Mouse (Mus musculus): ENCODE data around the gene Anp32a. TPM values are rescaled to one million over a fixed set of nuclear protein-coding genes. Genes with fewer than 3 reads are reported as not detected.
A peak's percentile ranks its signal among the peaks of the same experiment; 100 is the strongest.

Anp32a gene
- polyA plus RNA-seq, 1 experiment from 2014 or later, result 298 TPM

DNA sequence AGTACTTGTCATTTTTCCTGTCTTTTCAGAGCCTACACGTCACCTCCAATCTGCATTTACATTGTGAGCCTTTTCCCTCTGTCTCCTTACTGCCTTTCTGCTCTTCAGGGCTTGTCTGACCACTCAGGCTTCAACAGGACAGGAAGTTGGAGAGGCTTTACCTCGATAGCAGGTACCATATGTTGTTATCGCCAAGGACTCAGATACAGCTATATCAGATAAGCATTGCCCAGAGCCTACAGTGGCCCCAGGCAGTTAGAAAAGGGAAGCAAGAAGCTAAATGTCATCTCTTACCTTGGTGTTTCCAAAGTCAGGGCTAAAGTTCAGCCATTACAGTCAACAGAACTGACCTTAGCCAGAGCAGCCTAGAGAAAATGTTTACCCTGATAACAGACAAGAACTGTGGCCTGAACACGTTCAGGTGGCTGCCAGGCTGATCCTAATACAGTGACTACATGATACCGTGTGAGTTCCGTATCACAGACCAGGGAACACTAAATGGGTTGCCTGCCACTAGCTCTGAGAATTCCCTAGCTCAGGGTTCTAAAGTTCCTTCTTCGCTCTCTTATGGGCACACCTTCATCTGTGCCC is 65.4 kb downstream of the Anp32a start:
- no peak overlapping the region for H3K4me3 ChIP-seq
- peaks cover 4% of the 10 kb centered on the region; the same call in 1 of the 2 replicates for H3K4me1 ChIP-seq
- H3K36me3 ChIP-seq, result no peaks in the 10 kb centered on the region
- H3K9me3 ChIP-seq (replicated peaks), result no peaks in the 10 kb centered on the region
- DNase-seq (ENCODE audit: low spot score), result no peak
- H3K27me3 ChIP-seq (ENCODE audit: low read depth, poor library complexity, severe bottlenecking), result no peaks in the 10 kb centered on the region
- no peak overlapping the region for H3K27ac ChIP-seq (replicated peaks)
- WGBS, result 90% methylated on average over 7 of the region's 7 CpGs

DNA sequence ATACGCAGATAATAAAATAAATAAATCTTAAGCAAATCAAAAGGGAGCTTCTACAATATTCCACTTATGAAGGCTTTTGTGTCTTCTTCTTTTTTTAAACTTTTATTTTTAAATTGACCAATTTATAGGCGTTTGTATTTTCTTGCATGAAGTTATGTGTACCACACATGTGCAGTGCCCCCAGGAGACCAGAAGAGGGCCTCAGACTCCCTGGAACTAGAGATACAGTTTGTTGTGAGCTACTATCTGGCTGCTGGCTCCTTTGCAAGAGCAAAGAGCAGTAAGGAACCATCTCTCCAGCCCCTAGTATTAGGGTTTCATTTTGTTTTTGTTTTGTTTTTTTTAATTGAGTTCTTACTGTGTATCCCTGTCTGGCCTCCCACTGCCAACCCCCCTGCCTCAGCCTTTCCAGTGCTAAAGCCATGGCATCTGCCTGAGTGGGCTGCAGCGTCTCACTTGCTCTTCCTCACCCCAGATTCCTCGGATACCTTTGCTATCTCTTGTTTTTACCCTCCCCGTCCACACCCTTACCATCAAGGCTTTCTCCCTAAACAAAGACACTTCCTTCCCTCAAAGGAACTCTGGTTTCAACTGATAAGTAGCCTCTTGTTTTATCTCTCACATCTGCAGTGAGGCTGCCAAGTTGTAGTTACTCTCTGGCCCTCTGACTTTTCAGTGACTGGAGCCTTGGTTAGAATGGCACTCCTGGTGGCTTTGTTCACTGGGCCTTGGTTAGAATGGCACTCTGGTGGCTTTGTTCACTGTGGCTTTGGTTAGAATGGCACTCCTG is 66.5 kb downstream of the Anp32a start:
- 80% methylated on average over 5 of the region's 5 CpGs for WGBS
- H3K36me3 ChIP-seq, result no peaks in the 10 kb centered on the region
- no peak overlapping the region for H3K4me3 ChIP-seq
- H3K27ac ChIP-seq (replicated peaks), result no peak overlapping the region
- no peaks in the 10 kb centered on the region for H3K4me1 ChIP-seq
- no peaks in the 10 kb centered on the region for H3K27me3 ChIP-seq (ENCODE audit: low read depth, poor library complexity, severe bottlenecking)
- no peaks in the 10 kb centered on the region for H3K9me3 ChIP-seq (replicated peaks)
- DNase-seq (ENCODE audit: low spot score), result no peak

DNA sequence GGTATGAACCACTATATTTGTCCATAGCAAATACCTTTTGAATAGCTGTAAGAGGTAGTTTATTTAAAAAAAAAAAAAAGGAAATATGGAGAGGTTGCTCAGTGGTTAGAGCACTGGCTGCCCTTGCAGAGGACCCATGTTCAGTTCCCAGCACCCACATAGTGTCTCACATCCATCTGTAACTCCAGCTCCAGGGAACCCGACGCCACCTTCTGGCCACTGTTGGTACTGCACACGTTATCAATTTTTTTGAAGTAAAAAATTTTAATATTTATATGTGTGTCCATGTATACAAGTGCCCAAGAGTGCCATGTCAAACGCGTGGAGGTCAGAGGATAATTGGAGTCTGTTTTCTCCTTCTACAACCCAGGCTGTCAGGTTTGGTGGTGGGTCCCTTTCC is 77.6 kb downstream of the Anp32a start:
- peaks cover 36% of the 10 kb centered on the region for H3K4me1 ChIP-seq
- H3K27ac ChIP-seq (replicated peaks), result no peak overlapping the region
- no peak for DNase-seq (ENCODE audit: low spot score)
- no peaks in the 10 kb centered on the region; the same call in 1 of the 2 replicates for H3K27me3 ChIP-seq (ENCODE audit: low read depth, poor library complexity, severe bottlenecking)
- peaks cover 8% of the 10 kb centered on the region for H3K36me3 ChIP-seq
- H3K9me3 ChIP-seq (replicated peaks), result no peaks in the 10 kb centered on the region; the same call in 1 of the 2 replicates
- H3K4me3 ChIP-seq, result no peak overlapping the region
- 60% methylated on average over 5 of the region's 5 CpGs for WGBS

DNA sequence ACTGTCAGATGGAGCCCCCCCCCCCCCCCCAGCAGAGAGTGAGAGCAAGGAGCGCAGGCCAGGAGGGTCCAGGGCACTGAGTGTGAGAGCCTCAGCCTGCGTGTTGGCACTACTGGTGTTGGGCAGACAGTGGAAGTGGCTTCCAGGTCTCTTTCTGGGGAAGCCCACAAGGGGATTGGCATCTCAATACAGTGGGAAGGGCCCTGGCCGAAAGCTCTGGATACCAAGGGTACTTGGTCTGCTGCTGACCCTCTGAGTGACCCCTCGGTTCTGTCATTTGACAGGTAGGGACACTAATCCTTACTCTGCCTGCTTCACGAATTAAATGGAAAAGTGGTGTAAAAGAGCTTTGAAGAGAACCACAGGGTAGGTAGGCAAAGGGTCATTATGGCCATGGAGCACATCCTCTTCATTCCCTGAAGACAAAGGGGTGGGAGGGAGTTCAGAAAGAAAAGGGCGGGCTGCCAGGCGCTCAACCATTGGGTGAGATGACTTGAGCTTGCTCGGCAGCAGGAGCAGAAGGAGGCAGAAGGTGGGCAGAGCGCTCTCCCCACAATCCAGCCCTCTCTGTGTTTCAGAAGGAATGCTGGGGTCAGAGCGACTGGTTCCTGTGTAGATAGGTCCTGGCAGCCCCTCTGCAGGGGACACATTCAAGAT is 79.3 kb downstream of the Anp32a start:
- peak overlapping the region; percentile 55 for H3K27ac ChIP-seq (replicated peaks)
- 32% methylated on average over 10 of the region's 10 CpGs for WGBS

DNA sequence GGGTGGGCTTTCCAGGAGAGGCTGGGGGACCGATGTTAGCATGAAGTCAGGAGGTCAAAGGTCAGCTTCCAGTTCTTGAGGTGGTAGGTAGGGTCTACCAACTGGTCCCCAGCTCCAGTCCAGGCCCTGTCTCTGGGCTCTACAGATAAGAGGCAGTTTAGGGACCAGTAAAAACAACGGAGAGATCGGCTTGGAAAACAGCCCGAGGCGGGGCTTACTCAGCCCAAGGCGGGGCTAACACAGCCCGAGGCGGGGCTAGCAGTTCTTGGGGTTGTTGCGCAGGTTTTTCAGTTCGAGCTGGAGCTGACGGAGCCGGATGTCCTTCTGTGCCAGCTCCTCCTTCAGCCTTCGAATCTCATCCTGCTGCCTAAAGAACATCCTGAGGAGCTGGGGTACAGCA is 79.9 kb downstream of the Anp32a start:
- Histone ChIP-seq H3K27ac (replicated peaks) (peak overlapping the region; percentile 55), H3K9me3 (replicated peaks) (no peaks in the 10 kb centered on the region; the same call in 1 of the 2 replicates), H3K4me1 (peaks cover 18% of the 10 kb centered on the region), H3K27me3 (ENCODE audit: low read depth, poor library complexity, severe bottlenecking) (no peaks in the 10 kb centered on the region; the same call in 1 of the 2 replicates), H3K36me3 (peaks cover 24% of the 10 kb centered on the region), H3K4me3 (peak overlapping the region; percentile 43)
- DNase-seq (ENCODE audit: low spot score), result peak; percentile 70
- under 1% methylated on average over 13 of the region's 13 CpGs for WGBS

More for the DNA sequence above, 79.3 kb downstream of the Anp32a start:
- Histone ChIP-seq H3K4me3 (peak overlapping the region; percentile 43), H3K36me3 (peaks cover 24% of the 10 kb centered on the region), H3K27me3 (ENCODE audit: low read depth, poor library complexity, severe bottlenecking) (no peaks in the 10 kb centered on the region; the same call in 1 of the 2 replicates), H3K9me3 (replicated peaks) (no peaks in the 10 kb centered on the region; the same call in 1 of the 2 replicates), H3K4me1 (peaks cover 24% of the 10 kb centered on the region)
- no peak for DNase-seq (ENCODE audit: low spot score)

DNA sequence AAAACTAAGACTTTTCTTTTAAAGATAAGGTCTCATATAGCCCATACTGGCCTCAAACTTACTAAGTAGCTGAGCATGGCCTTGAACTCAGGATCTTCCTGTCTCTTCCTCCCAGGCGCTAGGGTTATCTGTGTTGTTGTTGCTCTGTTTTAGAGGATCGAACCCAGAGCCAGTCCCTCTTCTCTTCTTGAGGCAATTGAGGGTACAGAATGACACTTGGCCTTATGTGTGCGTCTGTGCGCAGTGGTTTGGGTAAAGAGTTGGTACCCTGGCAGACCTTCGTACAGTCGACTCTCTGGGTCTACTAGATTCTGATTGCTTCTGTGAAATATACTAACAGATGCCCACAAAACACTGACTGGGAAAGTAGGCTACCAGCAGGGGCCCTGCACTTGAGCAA is 80.8 kb downstream of the Anp32a start:
- H3K4me3 ChIP-seq, result no peak overlapping the region
- no peaks in the 10 kb centered on the region; the same call in 1 of the 2 replicates for H3K27me3 ChIP-seq (ENCODE audit: low read depth, poor library complexity, severe bottlenecking)
- H3K9me3 ChIP-seq (replicated peaks), result no peaks in the 10 kb centered on the region; the same call in 1 of the 2 replicates
- no peak overlapping the region for H3K27ac ChIP-seq (replicated peaks)
- DNase-seq (ENCODE audit: low spot score), result no peak
- H3K36me3 ChIP-seq, result peaks cover 33% of the 10 kb centered on the region
- WGBS, result 96% methylated on average over 6 of the region's 6 CpGs
- H3K4me1 ChIP-seq, result peaks cover 17% of the 10 kb centered on the region

DNA sequence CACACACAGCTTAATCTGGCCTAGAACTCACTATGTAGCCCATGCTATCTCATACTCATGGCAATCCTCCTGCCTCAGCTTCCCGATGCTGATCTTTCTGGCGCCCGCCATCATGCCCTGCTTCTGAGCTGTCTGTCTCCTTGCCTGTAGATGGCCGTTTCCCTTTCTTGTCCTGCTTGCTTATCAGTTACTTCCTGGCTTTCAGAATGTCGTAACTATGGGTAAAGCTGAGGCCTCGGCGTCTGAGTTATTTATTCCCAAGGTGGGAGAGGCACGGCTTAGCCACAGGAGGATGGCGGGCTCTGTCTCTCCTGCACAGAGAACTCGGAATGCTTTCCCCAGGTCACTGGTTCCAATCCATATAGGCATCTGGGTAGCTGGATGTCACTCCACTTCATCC is 81.8 kb downstream of the Anp32a start:
- Histone ChIP-seq H3K36me3 (peaks cover 43% of the 10 kb centered on the region), H3K27me3 (ENCODE audit: low read depth, poor library complexity, severe bottlenecking) (no peaks in the 10 kb centered on the region; the same call in 1 of the 2 replicates), H3K4me1 (peaks cover 17% of the 10 kb centered on the region), H3K9me3 (replicated peaks) (no peaks in the 10 kb centered on the region; the same call in 1 of the 2 replicates), H3K27ac (replicated peaks) (no peak overlapping the region), H3K4me3 (no peak overlapping the region)
- no peak for DNase-seq (ENCODE audit: low spot score)
- 91% methylated on average over 10 of the region's 10 CpGs for WGBS

DNA sequence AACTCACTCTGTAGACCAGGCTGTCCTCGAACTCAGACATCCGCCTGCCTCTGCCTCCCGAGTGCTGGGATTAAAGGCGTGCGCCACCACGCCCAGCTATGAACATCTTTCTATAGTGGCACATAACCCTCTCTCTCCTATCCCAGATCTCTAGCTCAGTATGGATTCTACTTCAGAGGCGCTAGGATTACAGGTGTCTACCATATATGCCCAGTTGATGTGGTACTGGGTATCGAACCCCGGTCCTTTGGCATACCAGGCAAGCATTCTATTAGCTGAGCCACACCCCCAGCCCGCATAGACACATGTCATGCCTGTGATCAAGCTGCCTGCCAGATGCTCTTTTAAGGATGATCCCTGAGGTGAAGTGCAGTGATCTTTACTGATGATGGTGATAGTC is 82.8 kb downstream of the Anp32a start:
- H3K36me3 ChIP-seq, result peaks cover 51% of the 10 kb centered on the region

DNA sequence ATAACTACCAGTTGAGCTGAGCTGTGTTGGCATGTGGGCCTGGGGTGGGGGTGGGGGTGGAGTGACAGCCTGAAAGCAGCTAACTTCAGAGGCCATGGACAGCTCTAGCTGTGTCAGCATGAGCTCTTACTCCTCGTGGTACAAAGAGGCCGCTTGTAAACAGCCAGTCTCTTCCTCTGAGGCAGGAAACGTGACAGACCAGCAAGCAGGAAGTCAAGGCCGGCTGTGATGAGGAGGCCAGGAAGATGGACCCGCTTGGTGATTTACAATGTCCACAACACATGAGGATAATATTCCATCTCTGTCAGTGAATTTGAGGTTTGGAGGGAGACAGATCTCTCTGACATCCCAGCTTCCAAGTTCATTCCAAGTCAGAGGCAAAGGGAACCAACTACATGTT is 84.2 kb downstream of the Anp32a start:
- H3K27ac ChIP-seq (replicated peaks), result peak overlapping the region; percentile 19; the same call in 1 of the 2 replicates
- 77% methylated on average over 5 of the region's 5 CpGs for WGBS
- H3K4me3 ChIP-seq, result no peak overlapping the region
- no peak for DNase-seq (ENCODE audit: low spot score)
- H3K27me3 ChIP-seq (ENCODE audit: low read depth, poor library complexity, severe bottlenecking), result no peaks in the 10 kb centered on the region; the same call in 1 of the 2 replicates
- H3K9me3 ChIP-seq (replicated peaks), result no peaks in the 10 kb centered on the region
- H3K36me3 ChIP-seq, result peaks cover 58% of the 10 kb centered on the region
- peaks cover 13% of the 10 kb centered on the region for H3K4me1 ChIP-seq

More for the DNA sequence above, 82.8 kb downstream of the Anp32a start:
- no peaks in the 10 kb centered on the region; the same call in 1 of the 2 replicates for H3K9me3 ChIP-seq (replicated peaks)
- WGBS, result 96% methylated on average over 10 of the region's 10 CpGs
- no peaks in the 10 kb centered on the region; the same call in 1 of the 2 replicates for H3K27me3 ChIP-seq (ENCODE audit: low read depth, poor library complexity, severe bottlenecking)
- H3K27ac ChIP-seq (replicated peaks), result no peak overlapping the region
- H3K4me1 ChIP-seq, result peaks cover 17% of the 10 kb centered on the region
- no peak overlapping the region for H3K4me3 ChIP-seq
- DNase-seq (ENCODE audit: low spot score), result no peak

DNA sequence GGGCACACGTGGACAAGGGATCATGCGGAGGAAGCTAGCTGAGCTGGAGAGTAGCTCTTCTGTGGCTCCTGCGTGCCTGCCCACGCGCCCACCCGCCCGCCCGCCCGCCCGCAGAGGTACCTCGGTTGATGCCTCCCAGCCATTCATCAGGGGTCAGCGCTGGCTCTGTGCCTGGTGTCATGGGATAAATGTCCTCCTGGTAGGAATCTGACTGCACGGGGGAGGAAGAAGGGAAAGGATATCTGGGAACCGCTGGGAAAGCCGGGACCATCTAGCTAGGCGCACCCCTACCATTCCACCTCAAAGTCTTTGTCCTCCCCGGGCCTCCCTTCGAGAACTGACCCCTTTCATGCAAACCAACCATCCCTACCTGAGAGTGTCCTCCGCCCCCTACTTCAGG is 84.9 kb downstream of the Anp32a start:
- WGBS, result 94% methylated on average over 19 of the region's 19 CpGs
- H3K4me1 ChIP-seq, result peaks cover 6% of the 10 kb centered on the region

DNA sequence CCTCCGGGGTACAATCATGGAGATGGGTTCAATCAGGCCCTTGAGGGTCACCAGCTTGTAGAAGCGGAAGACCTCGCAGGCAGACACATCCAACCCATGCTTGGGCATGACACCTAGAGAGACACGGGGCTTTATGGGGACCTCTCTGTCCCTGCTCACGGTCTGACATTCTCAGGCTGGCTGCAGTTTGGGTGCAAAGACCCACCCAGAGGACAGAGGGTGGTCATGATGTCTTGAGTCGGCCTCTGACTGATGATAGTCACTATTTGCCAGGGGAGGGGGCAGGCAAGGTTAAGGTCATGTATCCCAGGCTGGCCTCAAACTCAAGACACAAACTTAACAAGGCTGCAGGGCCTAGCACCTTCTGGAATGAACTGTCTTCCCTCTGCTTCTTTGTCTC is 85.4 kb downstream of the Anp32a start:
- no peak for DNase-seq (ENCODE audit: low spot score)
- Histone ChIP-seq H3K4me3 (no peak overlapping the region), H3K36me3 (peaks cover 70% of the 10 kb centered on the region), H3K27ac (replicated peaks) (no peak overlapping the region), H3K27me3 (ENCODE audit: low read depth, poor library complexity, severe bottlenecking) (no peaks in the 10 kb centered on the region), H3K9me3 (replicated peaks) (no peaks in the 10 kb centered on the region), H3K4me1 (peaks cover under 1% of the 10 kb centered on the region)
- 92% methylated on average over 6 of the region's 6 CpGs for WGBS

More for the DNA sequence above, 84.9 kb downstream of the Anp32a start:
- Histone ChIP-seq H3K36me3 (peaks cover 65% of the 10 kb centered on the region), H3K4me3 (no peak overlapping the region), H3K27ac (replicated peaks) (no peak overlapping the region), H3K27me3 (ENCODE audit: low read depth, poor library complexity, severe bottlenecking) (no peaks in the 10 kb centered on the region), H3K9me3 (replicated peaks) (no peaks in the 10 kb centered on the region)
- DNase-seq (ENCODE audit: low spot score), result no peak

DNA sequence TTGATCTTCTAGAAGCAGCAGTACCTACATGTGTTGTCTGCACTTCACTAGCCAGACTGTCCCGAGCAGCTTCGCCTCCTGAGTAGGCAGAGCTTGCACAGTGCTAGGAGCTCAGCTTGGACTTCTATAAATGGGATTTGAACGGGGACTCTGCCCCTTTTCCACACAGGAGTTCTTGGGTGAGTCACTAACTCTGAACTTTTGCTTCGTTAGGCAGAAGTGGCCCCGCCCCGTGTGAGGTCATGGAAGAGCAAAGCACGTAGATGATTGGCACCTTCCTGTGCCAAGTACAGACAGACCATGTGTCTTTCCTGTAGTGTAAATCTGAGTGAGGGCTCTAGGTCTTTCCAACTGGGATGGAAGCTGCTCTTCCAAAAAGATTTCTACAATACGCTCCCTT is 85.9 kb downstream of the Anp32a start:
- H3K36me3 ChIP-seq, result peaks cover 70% of the 10 kb centered on the region
- WGBS, result 88% methylated on average over 8 of the region's 8 CpGs
- DNase-seq (ENCODE audit: low spot score), result no peak

More for the DNA sequence above, 85.9 kb downstream of the Anp32a start:
- Histone ChIP-seq H3K4me1 (peaks cover 2% of the 10 kb centered on the region; the same call in 1 of the 2 replicates), H3K9me3 (replicated peaks) (no peaks in the 10 kb centered on the region), H3K4me3 (no peak overlapping the region), H3K27ac (replicated peaks) (no peak overlapping the region), H3K27me3 (ENCODE audit: low read depth, poor library complexity, severe bottlenecking) (no peaks in the 10 kb centered on the region)
